Mouse (Mus musculus): Measurements from ENCODE around the gene Gfap.

Gfap gene

DNA sequence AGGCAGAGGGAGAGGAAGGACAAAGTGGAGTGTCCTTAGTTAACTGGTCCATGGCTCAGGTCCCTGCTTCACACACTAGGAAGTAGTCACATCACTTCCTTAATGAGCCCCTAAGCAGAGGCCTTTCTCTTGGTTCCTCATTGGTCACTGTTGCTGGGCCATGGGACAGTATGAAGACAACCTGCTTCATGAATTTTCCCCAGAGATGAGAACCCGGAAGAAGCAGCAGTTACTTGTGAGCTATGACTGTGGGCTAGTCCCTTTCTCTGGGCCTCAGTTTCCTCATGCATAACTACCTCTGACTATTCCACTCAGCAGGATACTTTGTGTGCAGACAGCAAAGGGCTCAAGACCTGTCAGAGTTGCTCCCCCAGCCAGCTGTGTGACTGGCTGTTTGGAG lies 63.3 kb downstream of the Gfap start:
- DNase-seq (ENCODE audit: low read depth, low spot score): no peak

All from ES-CJ7 (cell line).